Mouse (Mus musculus) liver, postnatal 0 days (tissue): ENCODE results near the gene Lrrc3.

ENCODE experiments used
- CTCF ChIP-seq: sonication (generic); IDR thresholded peaks from 2 replicates; pipeline ENCODE4 v1.5.1; 2016; ENCODE audit warnings: antibody characterized with exemption, low read depth
- EP300 ChIP-seq: IDR thresholded peaks from 2 replicates; pipeline ENCODE4 v1.6.1; 2016; ENCODE audit warnings: antibody characterized with exemption, low read depth, mild to moderate bottlenecking

- no peak for TF ChIP-seq CTCF
- TF ChIP-seq EP300: no peak
Measured at GRCm38 (mm10) chr10:77867546-77867945, 34.8 kb downstream of the Lrrc3 start.
